Mouse (Mus musculus): Measurements from ENCODE around the gene Syt5.
"Not testable (repeated sequence)": the region's sequence is repeated elsewhere in the genome, so short reads cannot be mapped to it uniquely, and the experiment has no call there.

Gene Syt5

DNA sequence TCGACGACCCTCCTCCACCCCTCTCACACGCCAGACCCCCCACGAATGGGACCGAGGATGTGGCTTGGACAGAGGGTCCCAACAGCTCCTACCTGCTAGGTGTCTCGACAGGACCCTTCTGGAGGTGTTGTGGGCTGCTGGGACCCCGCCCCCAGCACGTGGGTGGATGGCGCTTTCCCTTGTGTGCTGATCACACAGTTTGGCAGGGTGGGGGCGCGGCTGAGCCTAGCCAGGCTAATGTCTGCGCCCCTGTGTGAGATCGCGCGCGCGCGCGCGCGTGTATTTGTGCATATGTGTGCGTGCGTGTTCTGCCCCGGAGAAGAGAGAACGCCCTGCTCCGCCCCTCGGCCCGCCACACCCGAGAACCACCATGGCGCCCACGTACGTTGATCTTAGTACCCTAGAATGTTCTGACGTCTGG, at the start of gene Syt5:
Gene Syt5, minus strand, starts transcription at position 321 of the 421 bp plus-strand sequence.
- no peak for DNase-seq

DNA sequence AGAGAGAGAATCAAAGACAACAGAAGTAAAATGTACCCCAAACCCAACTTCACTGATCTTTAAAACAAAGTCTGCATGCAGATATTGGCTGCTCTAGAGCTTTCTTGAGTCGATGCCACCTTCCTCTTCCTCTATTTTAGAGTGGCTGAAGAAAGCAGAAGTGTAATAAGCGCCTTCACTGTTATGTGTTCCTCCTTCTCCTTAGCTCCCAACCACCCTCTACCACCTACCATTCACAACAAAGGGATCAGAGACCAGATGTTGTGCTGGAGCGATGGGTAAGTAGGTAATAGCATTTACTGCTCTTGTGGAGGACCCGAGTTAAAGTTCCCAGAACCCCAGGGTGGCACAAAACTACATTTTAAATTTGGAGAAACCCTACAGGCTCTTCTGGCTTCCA, 49.7 kb upstream of the Syt5 start:
- DNase-seq = not testable (repeated sequence)

DNA sequence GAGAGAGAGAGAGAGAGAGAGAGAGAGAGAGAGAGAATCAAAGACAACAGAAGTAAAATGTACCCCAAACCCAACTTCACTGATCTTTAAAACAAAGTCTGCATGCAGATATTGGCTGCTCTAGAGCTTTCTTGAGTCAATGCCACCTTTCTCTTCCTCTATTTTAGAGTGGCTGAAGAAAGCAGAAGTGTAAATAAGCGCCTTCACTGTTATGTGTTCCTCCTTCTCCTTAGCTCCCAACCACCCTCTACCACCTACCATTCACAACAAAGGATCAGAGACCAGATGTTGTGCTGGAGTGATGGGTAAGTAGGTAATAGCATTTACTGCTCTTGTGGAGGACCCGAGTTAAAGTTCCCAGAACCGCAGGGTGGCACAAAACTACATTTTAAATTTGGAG, 34.1 kb upstream of the Syt5 start:
- DNase-seq = not testable (repeated sequence)

DNA sequence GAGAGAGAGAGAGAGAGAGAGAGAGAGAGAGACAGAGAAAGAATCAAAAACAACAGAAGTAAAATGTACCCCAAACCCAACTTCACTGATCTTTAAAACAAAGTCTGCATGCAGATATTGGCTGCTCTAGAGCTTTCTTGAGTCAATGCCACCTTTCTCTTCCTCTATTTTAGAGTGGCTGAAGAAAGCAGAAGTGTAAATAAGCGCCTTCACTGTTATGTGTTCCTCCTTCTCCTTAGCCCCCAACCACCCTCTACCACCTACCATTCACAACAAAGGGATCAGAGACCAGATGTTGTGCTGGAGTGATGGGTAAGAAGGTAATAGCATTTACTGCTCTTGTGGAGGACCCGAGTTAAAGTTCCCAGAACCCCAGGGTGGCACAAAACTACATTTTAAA, 25.0 kb upstream of the Syt5 start:
- not testable (repeated sequence) for DNase-seq

- DNase-seq = no peak
Measured at GRCm38 (mm10) chr7:4562660-4563059, 15.3 kb upstream of the Syt5 start.

GRCm38 (mm10) chr7:4557167-4557560, 9.8 kb upstream of the Syt5 start:
- DNase-seq = no peak

GRCm38 (mm10) chr7:4556256-4557166, 9.2 kb upstream of the Syt5 start:
- peak; percentile 74 for DNase-seq

- peak; percentile 22 for DNase-seq
Measured at GRCm38 (mm10) chr7:4546591-4547131, 680 bp downstream of the Syt5 start.

GRCm38 (mm10) chr7:4546050-4546449, 1.3 kb downstream of the Syt5 start:
- no peak for DNase-seq

- DNase-seq = no peak
Measured at GRCm38 (mm10) chr7:4542013-4542412, 5.3 kb downstream of the Syt5 start.

DNA sequence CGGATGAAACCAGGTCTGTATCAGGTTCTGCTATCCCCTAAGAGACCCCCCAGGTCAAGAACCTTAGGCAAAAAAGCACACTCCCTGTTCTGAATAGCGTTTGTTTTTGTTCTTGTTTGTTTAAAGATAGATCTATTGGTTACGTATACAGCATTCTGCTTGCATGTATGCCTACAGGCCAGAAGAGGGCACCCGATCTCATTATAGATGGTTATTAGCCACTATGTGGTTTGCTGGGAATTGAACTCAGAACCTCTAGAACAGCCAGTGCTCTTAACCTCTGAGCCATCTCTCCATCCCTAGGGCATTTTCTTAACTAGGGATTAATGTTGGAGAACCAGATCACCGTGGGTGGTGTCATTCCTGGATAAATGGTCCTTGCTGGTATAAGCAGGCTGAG, 6.0 kb downstream of the Syt5 start:
- no peak for DNase-seq

DNA sequence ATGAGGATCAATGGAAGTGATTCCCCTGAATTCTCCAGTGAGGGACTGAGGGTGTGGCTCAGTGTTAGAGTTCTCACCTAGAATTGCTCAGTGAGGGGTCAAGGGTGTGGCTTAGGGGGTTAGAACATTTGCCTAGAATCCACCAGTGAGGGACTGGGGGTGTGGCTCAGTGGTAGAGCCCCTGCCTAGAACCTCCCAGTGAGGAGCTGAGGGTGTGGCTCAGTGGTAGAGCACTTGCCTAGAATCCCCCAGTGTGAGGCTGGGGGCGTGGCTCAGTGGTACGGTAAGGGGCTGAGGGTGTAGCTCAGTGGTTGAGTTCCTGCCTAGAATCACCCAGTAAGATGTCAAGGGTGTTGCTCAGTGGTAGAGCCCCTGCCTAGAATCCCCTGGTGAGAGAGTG, 8.3 kb downstream of the Syt5 start:
- DNase-seq = no peak

DNA sequence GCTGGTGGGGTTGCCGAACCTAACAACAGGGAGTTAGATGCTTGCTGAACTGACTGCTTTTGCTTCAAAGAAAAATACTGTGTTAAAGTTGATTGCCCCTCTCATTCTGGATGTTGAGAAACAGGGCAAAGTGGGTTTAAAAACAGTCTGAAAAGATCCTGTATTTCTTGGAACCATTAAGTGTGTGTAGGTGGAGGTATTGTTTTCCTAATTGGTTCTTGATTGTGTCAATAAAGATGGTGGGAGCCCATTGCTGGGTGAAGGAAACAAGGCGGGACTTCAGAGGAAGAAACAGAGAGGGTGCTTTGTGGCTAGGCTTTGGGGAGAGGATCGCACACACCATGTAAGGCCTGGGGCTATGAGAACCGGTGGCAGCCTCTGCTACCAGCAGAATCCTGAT, 10.2 kb downstream of the Syt5 start:
- no peak for DNase-seq

DNA sequence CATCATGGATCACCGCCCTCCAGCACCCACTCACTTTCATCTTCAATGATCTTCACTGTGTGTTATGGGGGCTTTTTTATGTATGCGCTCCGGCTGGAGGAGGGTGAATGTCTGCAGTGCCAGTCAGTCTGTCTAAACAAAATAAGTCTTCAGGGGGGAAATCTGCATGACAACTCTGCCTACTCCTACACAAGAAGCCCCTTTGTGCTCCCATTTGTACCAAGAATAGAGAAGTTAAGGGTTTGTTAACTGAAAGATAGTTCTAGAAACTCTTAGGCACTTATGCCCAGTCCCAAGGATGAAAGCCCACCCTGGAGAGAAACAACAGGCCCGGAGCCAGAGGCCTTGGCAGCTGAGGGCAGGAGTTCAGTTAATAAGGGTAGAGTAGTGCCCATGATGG, 11.0 kb downstream of the Syt5 start:
- no peak for DNase-seq

DNA sequence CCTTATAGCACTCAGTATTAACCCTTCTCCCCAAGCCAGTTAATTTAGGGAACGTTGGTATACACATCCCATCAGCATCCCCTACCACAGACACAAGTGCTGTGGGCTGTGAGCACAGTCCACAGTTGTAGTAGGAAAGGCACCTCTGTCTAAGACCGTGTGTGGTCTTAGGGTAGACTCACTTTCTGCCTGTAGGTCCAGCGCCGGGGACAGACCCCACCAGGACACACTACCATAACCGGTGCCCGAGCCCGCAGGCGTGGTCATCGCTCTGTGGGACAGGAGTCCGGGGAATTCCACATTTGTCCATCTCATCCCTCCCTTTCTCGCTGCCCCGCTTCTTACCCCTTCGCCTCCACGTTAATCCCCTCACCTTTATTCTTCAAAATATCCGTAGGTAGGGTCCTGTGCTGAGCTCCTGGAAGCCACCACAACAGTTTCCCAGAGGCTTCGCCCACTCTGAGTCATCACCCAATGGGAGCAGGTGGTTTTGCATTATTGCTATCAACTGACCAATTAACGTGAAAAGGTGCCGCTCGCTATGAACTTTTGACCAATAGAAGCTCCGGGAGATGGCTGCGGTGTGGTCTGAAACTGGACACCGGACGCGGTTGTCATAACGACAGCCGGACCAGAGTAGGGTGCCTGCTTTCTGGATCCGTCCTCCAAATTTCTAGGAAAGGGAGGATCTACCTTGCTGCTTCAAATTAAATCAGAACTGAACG, 15.2 kb downstream of the Syt5 start, which contains the start of gene Dnaaf3:
Gene Dnaaf3, minus strand, starts transcription at position 449 of the 725 bp plus-strand sequence.
- peak; percentile 84 for DNase-seq

DNA sequence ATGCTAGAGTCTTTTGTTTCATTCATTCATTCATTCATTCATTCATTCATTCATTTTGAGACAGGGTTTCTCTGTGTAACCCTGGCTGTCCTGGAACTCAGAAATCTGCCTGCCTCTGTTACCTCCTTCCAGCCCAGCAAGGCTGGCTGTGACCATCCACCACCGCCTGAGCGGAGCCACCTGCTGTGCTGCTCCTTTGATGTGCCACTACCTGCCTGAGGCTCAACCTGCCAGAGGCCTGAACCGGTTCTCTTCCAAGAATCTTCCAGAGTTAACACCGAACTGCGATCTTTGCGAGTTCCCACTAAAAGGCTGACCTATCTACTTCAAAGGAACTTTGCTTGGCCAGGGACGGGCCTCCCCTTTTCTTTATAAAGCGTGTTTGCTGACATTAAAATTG, 17.2 kb downstream of the Syt5 start:
- not testable (repeated sequence) for DNase-seq

DNA sequence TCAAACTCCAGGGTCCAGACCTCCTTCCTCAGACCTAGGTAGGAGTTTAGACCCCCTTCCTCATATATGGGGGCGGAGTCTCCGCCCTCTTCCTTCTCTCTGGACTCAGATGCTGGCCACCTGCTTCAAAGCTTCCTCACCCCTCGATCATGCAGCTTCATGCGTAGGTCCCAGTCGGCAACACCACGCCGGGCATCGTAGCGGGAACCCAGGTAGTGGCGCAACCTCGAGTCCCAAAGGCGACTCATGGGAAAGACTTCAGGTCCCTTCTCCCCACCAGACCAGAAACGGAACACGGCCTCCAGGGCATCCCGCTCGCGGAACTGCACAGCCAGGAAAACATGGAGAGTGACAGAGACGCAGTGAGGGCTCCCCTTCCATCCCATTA, 20.0 kb downstream of the Syt5 start:
- DNase-seq = no peak

- DNase-seq = peak; percentile 58
Measured at GRCm38 (mm10) chr7:4526341-4527301, 20.7 kb downstream of the Syt5 start.

DNA sequence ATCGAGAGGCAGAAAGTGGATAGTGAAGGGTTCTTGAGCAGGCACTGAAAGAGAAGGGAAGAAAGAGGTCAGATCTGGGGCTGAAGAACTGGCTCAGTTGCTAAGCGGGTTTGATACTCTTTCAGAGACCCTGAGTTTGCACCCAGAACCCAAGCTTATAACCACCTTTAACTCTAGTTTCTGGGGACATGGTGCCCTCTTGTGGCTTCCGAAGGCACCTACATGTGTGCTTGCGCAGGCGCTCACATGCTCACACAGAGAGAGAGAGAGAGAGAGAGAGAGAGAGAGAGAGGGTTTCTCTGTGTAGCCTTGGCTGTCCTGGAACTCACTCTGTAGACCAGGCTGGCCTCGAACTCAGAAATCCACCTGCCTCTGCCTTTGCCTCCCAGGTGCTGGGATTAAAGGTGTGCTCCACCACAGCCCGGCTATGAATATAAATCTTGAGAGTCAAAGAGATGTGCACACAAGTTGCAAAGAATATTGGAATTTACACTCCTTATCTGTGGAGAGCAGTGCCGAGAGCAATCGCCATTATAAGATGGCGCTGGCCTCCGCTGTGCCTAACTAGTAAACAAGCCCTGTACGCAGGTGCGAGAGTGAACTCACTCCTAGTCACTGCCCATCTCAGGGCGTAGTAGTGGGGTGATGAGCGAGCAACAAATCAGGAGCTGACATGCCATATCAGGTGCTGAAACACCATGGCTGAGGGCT, 23.0 kb downstream of the Syt5 start, which contains the start of gene Tnni3:
Gene Tnni3, minus strand, starts transcription at position 18 of the 711 bp plus-strand sequence.
- peak; percentile 47 for DNase-seq

DNA sequence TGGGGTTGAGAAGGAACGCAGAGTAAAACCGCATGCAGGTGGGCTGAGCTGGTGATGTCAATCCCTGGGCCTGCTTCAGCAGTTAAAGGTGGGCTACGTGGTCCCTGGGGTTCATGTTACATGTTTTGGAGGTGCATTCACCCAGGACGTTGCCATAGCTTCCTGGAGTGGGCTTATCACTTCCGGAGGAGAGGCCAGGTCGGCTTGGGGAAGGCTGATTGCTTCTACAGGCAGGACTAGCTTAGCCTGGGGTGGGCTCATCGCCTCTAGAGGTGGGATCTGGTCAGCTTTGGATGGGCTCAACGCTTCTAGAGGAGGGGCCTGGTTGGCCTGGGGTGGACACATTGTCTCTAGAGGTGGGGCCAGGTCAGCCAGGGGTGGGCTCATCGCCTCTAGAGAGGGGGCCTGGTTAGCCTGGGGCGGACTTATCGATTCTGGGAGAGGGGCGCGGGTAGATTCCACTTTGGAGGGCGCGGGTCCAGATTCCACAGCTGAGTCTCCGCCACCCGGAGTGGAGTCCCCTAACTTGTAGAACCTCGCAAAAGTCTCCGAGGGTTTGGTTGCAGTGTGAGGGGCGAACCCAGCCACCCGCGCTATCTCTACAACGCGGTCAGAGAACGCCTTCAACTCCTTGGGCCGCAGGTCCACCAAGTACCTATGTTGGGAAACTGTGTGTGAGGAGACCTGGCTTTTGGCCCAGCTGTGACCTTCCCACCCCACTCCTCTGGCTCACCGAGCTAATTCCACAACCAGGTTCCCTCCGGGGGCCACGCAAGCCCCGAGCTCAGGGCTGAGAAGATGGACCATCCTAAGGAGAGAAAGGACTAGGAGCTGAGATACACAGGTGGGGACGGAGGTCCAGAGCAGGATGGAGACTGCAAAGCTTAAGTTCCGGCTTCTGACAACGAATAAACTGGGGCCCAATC, 23.9 kb downstream of the Syt5 start:
- no peak for DNase-seq

- no peak for DNase-seq
Measured at GRCm38 (mm10) chr7:4522292-4522691, 25.0 kb downstream of the Syt5 start.
